Mouse (Mus musculus) testis, adult 2 months (tissue): ENCODE measurements around the gene Dzip1.

Source experiments
- CTCF ChIP-seq: fragments of 200-500 bp; IDR thresholded peaks from 2 replicates; pipeline ENCODE4 v1.5.1; 2012; ENCODE audit warnings: low read depth, mild to moderate bottlenecking, inconsistent platforms, low read length, moderate library complexity; ENCODE audit not compliant: control insufficient read depth, insufficient read depth, insufficient replicate concordance
- POLR2A ChIP-seq: fragments of 200-500 bp; IDR thresholded peaks from 2 replicates; pipeline ENCODE4 v1.6.1; 2012; ENCODE audit warnings: low read depth, mild to moderate bottlenecking, inconsistent platforms, low read length, moderate library complexity; ENCODE audit not compliant: control insufficient read depth

DNA sequence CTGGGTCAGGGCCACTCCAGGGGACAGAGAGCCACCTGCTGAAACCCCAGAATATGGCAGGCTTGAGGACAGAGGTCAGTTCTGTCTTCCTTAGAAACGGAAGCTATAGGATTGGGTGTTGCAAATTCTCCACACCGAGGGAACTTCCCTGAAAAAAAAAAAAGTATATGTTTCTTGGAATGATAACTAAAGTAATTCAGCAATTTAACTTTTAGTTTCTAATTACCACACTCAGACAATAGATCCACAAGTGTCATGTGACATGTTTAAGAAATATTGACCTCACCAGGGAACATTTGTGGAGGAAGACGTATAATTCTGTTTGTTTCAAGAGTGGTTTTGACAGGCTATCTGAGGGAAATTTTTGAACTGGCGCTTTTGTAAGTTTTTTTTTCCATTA lies 93.7 kb downstream of the Dzip1 start:
- TF ChIP-seq CTCF (no peak), POLR2A (no peak)
